Mouse (Mus musculus) heart, postnatal 4 days (tissue): ENCODE measurements at regions not wholly inside any gene's neighbourhood (a gene's known extent, or its start where the extent isn't known, plus 50 kb on each side); places are given as distances from the start of the nearest gene placed in this dataset.
A peak's percentile ranks its signal among the peaks of the same experiment; 100 is the strongest.

ENCODE experiments used
- DNase-seq: peaks from one replicate; pipeline ENCODE4 v3.0.0; 2021

DNA sequence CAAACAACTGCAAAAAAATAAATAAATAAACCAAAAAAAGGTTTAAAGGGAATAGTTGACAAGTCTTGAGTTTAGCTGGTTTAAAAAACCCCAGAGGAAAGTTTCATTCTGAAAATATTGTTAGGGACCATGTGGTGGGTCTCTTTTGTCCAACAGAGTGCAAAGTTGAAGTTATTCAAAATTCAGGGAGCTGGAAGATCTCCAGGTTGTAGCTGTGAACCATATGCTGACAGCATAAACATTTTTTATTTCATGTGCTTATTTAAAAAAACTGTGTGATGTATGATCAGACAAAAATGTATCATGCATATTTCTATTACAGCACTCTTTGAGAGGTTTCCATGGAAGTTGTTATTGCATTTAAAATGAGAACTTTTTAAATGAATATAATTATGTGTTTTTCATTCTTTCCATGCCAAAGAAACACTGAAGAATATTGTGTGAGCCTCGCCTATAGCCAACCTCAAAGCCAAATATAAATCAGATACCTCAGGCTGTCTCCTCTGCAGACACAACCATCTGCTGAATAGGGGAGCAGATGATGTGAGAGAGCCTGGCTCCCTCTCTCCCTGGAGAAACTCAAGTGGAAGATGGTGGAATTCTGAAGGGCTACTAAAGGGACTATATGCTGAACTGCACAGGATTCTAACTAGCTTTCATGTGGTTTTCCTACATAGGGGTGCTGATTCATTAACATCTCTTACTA, 413.4 kb upstream of the Impad1 start:
- no peak for DNase-seq

DNA sequence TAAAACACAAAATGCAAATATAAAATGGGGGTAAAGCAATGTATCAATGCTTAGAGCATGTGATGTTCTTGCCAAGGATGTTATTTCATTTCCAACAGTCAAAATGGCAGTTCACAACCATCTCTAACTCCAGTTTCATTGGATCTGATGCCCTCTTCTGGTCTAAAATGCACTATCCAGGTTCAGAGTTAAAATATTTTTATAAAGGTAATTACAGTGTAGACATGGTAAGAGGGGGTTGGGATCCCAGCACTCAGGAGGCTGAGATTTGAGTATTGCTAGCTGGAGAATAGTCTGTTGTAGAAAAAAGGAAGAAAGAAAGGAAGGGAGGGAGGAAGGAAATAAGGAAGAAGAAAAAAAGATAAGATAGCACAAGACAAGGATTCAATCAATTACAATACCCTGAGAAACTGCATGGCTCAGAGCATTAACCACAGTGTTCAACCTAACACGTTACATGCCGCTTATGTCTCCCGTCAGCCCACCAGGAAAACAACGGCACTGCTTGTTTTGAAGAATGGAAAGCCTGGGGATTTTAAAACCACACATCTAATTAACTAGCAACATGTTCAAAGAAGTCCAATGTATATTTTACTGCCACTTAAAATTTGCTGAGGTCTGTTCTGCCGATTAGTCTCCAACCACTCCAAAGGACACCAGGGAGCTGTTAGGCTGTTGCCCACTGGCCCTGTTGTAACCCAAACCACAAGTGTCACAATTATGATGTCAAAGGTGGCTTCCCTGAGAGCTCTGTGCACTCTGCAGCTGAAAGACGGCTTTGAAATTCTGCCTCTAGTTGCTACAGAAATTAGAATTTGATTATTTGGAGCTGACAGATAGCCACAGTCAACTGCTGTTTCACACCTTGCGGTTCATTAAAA, 412.4 kb upstream of the Impad1 start:
- no peak for DNase-seq

DNA sequence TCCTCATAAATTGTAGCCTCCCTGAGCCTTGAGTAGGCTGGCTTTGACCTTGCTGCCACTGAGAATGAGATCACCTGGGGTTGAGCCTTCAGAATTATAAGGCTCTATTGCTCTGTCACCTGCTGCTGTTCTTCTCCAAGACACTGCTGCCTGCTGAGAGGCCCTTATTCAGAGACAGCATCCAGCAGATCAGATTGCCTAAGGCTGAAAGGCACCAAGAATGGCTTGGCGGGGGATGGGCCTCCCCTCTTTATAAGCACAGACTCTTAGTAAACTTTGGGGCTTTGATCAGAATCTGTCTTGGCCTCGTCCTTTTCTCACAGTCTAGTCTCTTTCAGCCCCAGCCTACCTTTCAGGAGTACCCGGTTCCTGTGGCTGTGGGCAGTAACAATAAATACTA, 401.1 kb upstream of the Impad1 start:
- DNase-seq: no peak

DNA sequence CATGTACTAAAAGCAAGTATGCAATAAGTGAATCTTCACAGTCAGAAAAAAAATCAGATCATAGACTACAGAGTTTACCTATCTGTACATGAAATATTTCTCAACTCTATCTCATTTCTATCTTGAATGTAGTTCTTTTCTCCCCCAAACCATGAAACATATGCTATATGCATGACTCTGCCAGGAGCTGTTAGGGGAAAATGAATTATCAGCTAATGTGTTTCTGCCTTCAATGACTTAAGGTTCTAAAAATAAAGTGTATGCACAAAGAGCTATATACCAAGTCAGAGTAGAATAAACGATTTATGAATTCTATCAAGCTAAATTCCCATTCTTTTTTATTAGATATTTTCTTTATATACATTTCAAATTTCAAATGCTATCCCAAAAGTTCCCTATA, 388.4 kb upstream of the Impad1 start:
- no peak for DNase-seq

DNA sequence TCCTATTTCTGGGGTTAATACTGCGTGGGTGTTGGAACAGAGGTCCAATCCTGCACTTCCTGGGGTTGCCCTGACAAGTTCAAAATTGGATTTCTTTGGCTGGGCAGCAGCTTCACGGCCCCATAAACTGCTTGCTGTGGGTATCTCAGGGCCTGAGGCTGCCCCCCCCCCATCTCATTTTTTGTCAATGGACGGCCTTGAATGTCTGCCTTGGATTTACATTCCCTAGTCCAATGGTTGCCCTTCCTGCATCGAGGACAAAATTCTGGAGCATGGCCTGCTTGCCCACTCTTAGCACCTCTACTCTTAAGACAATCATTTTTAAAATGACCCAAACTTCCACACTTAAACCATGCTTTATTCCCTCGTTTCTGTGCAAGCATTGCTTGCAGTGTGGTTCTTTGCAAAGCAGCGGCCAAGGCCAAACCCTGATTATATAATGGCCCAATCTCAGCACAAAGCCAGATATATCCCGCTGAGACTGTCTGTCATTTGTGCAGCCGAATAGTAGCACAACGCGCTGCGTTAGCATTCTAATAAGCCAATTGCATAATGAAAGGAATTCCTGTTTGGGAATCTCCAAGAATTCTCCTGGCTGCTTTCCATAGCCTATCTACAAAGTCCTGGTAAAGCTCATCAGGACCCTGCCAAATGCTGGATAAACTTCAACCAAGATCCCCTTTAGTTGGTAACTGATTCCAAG, 386.0 kb upstream of the Impad1 start:
- DNase-seq: no peak

DNA sequence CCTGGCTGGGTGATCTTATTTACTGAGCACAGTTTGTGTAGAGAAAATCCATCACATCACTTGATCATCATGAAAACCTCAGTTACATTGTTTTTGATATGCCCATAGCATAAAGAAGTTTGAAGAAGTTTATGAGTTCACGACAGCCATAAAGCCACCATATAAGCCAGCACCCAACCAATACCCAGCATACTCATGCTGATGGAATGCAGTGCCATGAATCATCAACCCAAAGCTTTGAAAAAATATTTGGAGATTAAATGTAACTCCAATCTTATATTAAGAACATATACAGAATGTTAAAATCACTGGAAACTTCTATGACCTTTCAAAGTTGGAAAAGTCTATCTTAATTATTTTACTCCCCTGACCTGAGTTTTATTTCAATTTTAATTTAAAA, 372.1 kb upstream of the Impad1 start:
- DNase-seq: no peak

DNA sequence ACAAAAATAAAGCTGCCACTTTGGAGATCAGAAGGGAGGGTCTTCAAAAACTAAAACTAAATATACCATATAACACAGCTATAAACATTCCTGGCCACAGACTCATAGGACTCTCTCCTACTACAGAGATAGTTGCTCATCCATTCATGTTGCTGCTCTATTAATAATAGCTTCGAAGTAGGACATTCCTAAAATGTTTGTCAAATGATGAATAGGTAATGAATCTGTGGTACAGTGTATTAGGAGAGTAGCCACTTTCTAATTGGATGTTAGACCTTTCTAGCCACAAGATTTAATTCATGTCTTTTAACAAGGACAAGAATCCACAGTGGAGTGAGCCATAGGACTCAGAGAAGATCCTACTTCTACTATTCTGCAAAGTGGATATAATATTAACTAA, 367.8 kb upstream of the Impad1 start:
- no peak for DNase-seq

DNA sequence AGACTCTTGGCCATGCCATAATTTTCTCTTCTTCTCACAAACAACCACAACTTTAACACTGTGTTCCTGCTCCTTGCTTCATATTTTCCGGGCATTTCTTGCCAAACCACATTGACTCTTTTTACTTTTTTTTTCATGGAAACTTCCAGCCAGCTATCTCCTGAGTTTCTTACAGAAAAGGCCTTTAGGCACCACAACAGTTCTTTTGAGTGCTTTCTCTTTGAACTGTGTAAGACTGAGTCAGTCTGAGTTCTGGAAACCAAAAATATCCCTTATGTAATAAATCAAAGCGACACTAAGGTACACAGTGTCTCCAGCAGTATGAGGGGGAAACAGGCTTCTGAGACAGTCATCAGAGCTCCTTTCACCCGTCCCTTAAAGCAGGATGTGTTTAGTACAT, 337.6 kb upstream of the Impad1 start:
- no peak for DNase-seq

DNA sequence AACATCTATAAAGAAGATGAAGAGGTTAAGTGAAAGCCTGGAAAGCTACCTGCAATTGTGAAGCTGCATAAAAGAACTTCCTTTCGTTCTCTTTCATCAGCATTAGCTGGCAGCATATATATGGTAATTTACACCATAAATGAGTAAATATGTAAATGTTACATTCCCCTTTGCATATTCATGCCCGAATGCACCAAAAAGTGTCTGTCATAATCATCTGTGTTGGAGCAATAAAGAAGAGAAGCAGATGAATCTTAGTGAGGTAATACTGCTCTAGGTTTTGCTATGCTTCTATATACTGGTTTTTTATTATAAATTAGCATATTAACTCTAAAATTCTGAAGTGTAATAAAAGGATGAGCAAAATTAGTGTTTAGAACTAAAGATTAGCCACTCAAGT, 332.9 kb upstream of the Impad1 start:
- DNase-seq: no peak

DNA sequence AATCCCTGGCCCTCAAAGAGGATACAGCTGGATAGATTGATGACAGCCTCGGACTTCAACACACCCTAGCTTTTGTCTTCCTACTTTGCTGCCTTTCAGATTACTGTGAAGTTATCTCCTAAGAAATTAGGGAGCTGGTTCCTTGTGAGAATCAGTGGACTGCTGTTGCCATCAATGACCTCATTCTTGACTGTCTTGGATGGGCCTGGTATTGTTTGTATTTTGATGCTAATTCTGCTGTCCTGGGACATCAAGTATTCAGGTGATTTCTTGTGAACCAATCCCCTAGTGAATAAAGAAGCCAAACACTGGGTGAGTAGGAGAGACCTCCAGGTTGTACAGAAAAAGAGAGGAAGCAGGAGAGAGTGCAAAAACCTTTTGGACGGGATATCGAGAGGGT, 305.3 kb upstream of the Impad1 start:
- DNase-seq: no peak

DNA sequence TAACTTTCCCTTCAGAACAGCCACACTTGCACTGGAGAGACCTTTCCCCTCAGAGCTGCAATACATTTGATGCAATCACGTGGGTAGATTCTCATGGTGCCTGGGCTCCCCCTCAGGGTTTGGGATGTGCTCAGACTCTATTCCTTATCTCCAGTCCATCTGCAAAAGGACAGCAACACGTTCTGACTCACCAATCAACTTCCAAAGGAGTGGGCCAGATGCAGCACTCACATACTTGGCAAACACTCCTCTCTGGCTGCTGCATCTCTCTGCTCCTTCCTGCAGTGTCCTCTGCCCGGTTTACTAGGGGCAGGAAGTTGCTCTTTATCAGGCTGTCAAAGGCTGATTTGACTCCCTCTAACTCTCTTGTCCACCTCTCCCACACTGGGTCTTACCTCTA, 285.6 kb upstream of the Impad1 start:
- DNase-seq: no peak

DNA sequence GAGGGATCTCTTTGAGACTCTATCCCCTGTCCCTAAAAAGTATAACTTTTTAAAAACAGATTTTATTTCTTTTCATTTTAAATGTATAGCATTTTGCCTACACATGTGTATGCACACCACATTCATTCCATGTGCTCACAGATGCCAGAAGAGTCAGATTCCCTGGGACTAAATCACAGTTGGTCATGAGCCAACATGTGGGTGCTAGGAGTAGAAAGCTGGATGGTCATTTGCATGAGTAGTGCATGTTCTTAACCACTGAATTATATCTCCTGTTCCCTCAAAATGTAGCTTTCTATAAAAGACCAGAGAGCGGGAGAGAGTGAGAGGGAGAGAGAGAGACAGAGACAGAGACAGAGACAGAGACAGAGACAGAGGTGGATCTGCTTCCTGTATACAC, 281.6 kb upstream of the Impad1 start:
- DNase-seq: no peak

DNA sequence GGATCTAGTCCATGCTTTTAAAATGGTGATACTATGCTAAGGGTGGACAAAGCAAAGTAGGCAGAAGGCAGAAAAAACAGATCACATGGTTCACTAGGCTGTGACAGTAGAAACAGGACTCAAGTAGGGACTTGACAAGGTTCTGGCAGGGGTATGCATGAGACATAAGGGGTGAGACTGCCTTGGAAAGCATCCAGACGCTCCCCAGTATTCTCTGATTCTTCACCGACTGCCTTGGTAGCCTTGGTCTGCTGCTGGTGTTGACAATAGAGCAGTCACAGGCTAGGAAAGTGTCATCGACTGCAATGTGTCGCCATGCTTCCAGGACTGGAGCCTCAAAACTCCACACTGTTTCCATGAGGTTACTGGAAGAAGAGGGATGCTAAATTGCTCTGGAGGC, 278.1 kb upstream of the Impad1 start:
- no peak for DNase-seq

DNA sequence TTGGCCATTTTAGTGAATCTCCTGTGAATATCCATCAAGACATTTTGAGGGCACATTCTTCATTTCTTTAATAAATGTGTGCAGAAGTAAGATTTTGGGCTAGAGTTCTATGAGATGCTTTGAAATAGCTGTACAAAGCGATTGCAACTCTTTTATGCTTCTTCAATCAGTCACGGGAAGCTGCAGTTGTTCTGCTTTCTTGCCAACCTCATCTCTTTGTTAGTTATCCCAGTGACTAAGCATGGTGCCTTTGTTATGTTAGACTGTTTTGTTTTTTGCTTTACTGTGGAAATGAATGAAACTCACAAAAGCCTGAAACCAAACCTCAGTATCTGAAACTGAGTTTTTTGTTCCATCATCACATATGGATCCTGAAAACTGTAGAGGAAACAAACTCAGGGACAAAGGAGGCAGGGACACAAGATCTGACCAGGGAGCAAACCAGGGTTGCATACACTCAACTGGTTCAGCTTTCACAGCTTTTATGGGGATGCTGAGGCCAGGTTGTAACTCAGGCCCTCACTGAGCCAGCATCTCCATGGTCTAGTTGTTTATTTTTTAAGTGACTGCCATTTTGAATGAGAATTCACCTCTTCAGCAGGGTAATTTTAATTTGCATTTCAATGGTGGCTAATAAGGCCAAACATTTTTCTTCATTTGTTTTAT, 266.3 kb upstream of the Impad1 start:
- no peak for DNase-seq

DNA sequence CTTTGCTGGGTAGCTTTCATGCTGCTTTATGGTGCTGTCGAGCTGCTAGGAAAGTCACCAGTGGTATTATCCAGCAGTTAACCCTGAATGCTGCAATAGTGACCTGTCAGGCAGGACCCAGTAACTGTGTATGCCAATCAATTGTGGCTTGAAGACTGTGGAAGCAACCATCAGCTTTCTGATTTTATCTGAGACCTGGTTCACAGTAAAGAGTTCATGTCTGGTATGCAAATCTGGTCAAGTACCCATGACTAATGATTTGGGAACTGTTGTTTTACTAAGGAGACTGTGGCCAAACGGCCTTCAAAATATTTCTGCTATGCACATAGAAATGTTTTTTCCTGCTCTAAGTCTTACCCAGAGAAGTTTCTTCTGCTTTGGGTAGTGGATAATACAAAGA, 236.8 kb upstream of the Impad1 start:
- DNase-seq: no peak

DNA sequence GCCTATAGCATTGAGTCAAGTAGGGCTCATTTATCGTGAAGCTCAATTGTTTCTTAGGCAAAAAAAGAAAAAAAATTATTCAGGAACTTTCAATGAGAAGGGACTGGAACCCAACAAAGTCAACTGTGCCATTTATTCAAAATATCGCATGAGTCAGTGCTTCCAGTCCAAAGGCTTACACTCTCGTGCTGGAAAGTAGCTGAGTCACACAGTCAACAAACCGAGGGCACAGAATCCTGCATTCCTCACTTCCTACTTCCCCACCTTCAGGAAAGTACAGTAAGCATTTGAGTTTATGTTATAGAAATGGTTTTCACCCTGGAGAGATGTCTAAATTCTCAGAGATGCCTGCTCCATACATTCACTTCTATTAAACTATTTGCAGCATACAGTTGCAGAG, 194.3 kb upstream of the Impad1 start:
- DNase-seq: no peak

DNA sequence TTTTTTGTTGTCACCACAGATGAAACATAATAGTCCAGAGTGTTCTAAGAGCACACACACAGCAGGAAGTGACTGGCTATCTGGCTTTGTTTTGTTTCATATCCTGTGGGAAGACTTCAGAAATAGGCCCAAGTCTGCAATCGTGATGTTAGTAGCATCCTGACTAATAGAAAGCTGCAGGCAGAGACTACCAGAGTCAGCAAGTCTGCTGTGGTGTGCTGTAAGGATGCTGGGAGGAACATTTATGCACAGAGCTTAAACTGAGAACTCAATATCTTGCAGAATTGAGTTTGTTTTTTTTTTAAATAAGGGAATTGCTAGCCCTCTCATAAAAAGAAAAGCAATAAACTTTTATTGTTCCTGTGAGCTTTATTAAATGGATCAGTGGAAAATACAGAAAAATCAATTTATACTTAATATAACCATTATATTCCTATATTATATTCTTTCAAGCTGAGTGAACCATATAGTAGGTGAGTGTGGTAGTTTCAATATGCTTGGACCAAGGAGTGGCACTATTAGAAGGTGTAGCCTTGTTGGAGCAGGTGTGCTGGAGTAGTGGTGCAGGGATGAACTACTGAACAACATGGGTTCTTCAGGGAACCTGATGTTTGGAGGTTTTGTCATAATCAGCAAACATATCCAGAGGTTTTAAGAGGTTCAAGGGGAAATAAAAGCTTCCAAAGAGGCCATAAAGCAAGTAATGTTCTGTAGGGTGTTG, 190.5 kb upstream of the Impad1 start:
- DNase-seq: no peak

DNA sequence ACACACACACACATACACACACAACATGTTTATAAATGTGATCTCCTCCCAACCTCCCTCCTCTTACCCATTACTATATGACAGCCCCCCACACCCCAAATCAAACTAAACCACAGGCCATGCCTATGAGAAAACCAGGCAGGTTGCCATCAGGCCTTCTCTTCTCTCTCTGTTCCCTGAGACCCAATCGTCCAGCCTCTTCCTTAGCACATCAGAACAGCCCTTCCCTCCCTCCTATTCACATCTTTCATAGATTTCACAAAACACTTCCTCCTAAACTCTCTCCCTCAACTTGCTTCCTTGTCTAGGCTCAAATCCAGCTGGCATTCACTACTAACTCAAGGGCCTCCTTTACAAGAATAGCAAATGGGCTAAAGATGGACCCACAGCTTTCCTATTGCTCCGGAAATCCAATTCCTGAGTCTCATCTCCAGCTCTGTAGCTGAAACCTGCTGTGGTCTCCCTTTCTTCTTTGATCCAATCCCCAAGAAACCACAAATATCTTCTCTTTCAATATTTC, 178.7 kb upstream of the Impad1 start:
- peak; percentile 15 for DNase-seq

DNA sequence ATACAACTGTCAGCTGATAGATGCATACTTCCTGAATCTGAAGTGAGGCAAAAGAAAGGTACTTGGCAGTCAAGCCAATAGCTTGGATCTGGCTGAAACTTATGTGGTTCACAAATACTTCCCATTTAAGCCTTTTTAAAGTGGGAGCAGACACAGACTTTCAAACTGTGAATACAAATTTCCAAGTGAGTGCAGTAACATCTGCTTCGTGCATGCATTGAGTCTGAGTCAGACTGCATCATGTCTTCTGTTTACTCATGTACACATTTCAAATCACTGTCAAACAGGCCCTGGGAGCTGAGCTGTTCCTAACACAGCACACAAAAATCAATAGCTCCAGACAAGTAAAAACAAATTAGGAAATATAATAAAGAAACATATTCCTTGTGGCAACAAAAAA, 155.8 kb upstream of the Impad1 start:
- DNase-seq: no peak

DNA sequence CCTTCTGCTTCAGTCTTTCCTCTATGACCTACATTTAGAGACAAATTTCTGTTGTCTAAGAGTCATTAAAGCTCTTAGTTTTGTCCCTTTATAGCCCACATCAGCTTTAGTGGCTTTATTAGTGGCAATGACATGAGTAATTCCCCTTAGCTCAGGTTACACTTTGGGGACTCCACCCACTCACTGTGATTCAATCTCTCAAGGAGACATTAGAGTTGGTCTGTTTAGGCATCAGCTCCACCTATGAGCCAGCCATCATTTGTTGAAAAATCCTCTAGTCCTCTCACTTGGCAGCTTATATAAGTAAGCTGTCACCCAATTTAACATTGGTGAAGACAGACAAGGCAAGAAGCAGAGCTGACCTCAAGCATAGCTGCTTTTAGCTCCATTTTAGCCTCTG, 151.3 kb upstream of the Impad1 start:
- no peak for DNase-seq

DNA sequence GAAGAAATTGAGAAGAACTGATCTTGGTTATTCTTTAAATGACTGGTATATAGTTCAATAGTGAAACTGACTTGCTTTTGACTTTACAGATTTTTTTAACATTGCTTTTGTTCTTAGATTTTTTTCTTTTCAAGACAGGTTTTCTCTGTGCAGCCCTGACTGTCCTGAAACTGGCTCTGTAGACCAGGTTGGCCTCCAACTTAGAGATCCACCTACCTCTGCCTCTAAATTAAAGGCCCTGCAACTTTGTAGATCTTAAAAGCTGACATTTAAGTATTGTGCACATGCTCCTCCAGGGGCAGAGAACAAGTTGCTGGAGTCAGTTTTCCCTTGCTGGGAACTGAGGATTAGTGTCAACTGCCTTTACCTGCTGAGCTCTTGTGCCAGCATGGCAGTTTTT, 132.6 kb upstream of the Impad1 start:
- no peak for DNase-seq

DNA sequence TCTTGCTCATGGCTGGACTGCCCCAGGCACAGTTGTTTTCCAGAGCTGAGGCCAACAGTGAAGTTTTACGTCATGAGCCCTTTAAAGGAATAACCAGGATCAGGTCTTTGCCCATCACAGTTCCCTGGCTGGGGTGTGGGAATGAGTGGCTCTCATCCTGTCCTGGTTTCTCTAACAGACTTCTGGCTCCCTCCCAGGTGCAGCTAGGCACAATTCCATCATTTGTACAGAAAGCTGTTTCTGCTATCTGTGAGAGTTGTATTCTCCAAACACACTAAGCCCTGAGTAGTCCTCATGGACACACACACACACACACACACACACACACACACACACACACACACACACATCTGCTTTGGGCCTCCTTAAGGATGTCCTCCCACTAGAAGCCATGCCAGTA, 127.1 kb upstream of the Impad1 start:
- no peak for DNase-seq
